Mouse (Mus musculus): ENCODE results near the gene Hacl1.
A peak's percentile ranks its signal among the peaks of the same experiment; 100 is the strongest.
"Not testable (repeated sequence)": the region's sequence is repeated elsewhere in the genome, so short reads cannot be mapped to it uniquely, and the experiment has no call there.

Hacl1 gene

GRCm38 (mm10) chr14:31641506-31642155 lies 545 bp upstream of the Hacl1 start:
- DNase-seq (ENCODE audit: low spot score), result peak; percentile 58

DNA sequence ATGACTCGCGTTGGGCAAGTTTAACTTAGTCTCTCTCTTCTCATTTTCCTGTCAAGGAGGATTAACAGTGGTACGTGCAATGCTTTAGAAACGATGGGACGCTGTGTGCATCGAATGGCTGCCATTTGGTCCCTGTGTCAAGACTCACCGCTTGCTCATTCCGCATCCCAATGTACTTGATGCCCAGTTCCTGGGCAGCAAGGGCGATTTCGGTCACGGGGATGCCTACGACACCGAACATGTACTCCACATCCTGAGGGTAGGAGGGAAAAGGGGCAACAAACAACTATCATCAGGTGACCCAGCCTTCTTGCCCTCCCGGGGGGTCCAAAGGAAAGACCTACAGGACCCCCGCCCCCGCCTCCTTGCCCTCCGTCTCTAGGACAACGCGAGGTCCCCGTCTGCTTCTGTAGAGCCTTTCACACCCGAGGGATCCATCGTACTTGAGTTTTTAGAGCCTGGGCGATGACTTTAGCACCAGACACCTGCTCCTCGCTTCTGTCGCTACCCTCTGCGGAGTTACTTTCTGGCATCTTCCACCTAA lies 668 bp downstream of the Hacl1 start, which contains the start of gene Gm49387:
Gene Gm49387 (minus strand): TSS at position 533 of the 544 bp plus-strand sequence.
- DNase-seq (ENCODE audit: low spot score), result no peak

GRCm38 (mm10) chr14:31630677-31631076 lies 10.4 kb downstream of the Hacl1 start:
- no peak for DNase-seq (ENCODE audit: low spot score)

DNA sequence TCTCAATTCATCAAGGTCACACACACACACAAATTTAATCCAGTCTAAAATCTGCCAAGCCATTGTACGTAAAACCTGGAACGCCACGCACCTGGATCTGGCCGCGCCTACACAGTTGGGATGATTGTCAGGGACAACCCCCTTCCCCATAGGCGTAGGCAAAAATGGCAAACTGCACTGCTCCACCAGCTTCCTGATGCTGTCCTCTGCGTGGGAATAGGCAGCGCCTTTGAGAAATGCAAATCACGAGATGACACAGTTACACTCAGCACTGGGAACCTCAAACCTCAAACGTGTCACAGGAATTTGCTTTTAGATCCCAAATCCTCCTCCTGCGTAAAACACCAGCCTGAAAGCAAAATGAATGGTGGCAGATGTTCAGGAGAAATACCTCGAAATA lies 18.3 kb downstream of the Hacl1 start:
- DNase-seq (ENCODE audit: low spot score), result no peak

GRCm38 (mm10) chr14:31620591-31621223 lies 20.4 kb downstream of the Hacl1 start:
- no peak for DNase-seq (ENCODE audit: low spot score)

GRCm38 (mm10) chr14:31617997-31618396 lies 23.1 kb downstream of the Hacl1 start:
- no peak for DNase-seq (ENCODE audit: low spot score)

GRCm38 (mm10) chr14:31617204-31617603 lies 23.9 kb downstream of the Hacl1 start:
- no peak for DNase-seq (ENCODE audit: low spot score)

DNA sequence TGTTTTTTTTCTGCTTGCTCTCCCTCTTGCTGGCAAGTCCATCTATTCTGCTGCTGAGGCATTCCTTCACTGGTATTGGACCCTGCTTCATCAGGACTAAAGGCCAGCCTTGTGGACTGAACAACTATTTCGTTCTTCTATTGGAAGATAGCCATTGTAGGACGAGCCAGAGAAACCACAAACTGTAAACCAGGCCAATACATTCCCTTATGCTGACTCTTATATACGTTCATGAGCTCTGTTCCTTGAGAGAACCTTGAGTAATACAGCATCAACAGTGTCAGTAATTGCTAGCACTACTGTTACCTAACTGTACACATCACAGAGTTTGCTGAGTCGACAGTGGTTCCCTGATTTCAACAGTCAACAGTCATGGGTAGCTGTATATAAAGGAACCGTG lies 27.4 kb downstream of the Hacl1 start:
- DNase-seq (ENCODE audit: low spot score), result no peak

GRCm38 (mm10) chr14:31611986-31612385 lies 29.1 kb downstream of the Hacl1 start:
- no peak for DNase-seq (ENCODE audit: low spot score)

DNA sequence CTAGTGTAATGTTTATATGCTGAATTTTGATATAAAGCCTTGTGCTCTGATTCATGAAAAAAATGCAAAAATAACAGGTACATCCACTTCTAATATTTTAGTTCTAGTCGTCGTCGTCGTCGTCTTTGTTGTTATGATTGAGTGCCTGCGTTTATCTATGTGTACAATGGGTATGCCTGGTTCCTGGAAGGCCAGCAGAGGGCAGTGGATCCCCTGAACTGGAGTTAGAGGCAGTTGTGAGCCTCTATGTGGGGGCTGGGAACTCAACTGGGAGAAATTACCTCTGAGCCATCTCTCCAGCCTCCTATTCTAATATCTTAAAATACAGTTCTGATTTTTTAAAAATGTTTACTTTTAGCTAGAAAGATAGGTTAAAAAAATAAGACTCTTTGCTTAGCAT lies 35.6 kb downstream of the Hacl1 start:
- DNase-seq (ENCODE audit: low spot score), result no peak

DNA sequence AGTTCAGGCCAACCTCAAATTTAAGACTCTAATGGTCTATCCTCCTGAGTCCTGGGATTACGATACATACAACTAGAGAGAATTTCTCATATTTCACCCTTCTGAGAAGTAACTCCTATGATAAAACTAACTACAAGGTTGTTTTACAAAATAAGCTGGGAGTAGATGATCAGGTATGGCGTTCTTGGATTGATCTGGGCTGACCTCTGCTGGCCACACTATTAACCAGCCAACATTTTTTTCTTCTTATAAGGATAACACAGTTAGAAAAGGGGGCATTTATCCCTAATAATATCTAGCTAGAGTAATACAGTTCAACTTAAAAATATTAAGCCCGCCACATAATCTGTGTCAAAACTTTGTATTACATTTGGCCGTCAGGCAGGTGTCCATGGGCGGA lies 36.2 kb downstream of the Hacl1 start:
- DNase-seq (ENCODE audit: low spot score), result peak; percentile 30

- DNase-seq (ENCODE audit: low spot score), result not testable (repeated sequence)
Measured at GRCm38 (mm10) chr14:31602616-31602979, 38.5 kb downstream of the Hacl1 start.

DNA sequence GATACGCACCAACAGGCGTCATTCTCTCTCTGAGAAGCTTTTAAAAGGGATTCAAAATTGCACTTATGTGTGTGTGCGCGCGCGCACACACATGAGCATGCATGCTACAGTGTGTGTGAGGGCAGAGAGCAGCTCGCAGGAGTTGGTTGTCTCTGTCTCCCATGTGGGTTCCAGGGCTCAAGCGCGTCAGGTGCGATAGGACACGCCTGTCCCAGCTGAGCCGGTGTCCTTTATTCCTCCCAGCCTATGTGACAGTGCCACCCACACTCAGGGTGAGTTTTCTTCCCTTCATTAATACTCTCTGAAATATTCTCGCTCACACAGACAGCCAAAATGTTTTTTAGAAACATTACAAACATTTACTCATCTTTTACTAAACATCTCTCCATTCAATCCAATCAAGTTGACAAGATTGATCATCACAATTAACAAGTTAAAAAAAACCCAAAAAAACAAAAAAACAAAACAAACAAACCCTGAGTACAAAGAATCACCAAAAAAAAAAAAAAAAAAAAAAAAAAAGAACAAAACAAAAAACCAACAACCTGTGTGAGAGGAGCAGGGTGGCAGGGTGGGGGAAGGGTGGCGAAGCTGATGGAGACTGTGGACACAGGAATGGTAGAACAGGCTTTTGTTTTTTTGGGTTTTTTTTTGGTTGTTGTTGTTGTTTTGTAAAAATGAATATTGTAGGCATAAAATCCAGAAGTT lies 39.0 kb downstream of the Hacl1 start:
- DNase-seq (ENCODE audit: low spot score), result no peak

DNA sequence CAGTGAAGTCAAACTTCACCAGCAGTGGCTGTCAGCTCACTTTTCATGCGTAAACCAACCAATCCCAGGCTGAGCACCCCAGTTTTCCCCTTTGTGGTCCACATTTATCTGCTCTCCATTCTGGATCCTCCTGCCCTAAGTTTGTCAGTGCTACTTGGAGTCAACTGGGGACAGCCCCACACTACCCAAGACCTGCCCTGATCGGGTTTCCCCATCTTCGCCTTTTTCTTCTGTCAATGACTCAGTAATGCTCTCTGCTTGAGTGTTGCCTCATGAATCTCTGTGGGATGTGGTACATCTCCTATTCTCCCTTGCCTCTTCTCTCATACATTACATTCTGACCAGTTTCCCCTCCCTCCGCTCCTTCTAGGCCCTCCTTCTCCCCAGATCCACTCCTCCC lies 43.6 kb downstream of the Hacl1 start:
- DNase-seq (ENCODE audit: low spot score), result no peak

DNA sequence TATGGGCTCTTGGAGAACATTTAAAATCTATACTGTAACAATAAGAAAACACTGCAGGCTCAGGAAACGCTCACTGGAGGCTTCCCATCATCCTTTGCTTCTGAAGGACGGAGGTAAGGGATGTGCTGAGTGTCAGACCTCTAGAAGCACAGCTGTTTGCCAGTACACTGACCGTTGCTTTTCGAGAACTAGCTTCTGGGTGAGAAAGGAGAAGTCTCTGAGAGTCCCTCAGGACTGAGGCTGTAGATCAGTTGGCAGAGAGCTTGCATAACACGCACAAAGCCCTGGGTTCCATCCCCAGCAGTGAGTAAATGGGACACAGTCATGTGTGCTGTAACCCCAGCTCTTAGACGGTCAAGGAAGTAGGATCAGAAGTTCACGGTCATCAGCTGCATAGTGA lies 44.7 kb downstream of the Hacl1 start:
- DNase-seq (ENCODE audit: low spot score), result no peak

- DNase-seq (ENCODE audit: low spot score), result no peak
Measured at GRCm38 (mm10) chr14:31594693-31595092, 46.4 kb downstream of the Hacl1 start.

DNA sequence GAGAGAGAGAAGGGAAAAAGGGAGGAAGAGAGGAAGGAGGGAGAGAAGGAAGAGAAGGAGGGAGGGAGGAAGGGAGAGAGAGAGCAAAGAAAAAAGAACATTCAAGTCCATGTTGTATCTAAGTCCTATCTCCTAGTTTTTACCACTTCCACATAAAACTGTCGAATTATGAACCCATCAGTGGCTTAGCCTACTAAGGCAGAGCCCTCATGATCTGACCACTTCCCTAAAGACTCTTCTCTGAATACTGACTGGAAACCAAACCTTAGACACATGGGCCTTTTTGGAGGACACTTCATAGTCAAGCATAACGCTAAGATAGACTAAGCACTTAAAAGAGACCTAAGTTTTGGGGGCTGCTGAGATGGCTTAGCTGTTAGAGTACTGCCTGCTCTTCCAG lies 48.0 kb downstream of the Hacl1 start:
- DNase-seq (ENCODE audit: low spot score), result no peak

DNA sequence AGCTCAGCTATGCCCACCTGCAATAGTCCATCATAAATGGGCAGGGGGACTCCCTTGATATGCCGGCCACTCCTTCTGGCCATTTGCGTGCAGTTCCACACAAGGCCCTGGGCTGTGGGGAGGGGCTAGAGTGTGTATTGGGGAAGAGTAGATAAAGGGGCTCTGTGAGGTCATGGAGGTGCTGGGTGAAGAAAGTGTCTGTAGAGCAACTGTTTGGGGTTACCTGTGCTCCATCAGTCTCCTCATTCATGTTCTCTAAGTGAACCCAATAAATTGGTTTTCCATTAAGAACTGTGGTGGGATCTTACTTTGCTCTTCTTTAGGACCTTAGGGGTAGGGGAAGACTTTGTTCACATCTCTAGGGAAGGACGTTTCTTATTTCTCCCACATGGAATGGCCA lies 49.8 kb downstream of the Hacl1 start, which contains the start of gene Colq:
Gene Colq (minus strand): TSS at position 101 of the 400 bp plus-strand sequence.
- no peak for DNase-seq (ENCODE audit: low spot score)

GRCm38 (mm10) chr14:31586451-31586850 lies 54.6 kb downstream of the Hacl1 start:
- DNase-seq (ENCODE audit: low spot score), result no peak

DNA sequence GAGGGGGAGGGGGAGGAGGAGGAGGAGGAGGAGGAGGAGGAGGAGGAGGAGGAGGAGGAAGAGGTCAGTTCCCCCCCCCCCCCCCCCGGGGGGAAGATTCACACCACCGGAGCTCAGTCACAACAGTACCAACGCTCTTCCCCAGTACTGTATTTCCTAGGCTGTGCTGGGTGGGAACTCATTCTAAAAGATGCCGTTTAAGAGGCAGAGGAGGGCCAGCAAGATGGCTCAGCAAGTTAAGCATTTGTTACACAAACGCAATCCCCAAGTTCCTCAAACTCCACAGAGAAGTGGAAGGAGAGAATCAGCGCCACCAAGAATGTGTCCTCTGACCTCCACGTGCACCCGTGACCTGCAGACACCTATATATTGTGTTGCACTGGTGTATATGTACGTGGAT lies 58.0 kb downstream of the Hacl1 start:
- DNase-seq (ENCODE audit: low spot score), result no peak

DNA sequence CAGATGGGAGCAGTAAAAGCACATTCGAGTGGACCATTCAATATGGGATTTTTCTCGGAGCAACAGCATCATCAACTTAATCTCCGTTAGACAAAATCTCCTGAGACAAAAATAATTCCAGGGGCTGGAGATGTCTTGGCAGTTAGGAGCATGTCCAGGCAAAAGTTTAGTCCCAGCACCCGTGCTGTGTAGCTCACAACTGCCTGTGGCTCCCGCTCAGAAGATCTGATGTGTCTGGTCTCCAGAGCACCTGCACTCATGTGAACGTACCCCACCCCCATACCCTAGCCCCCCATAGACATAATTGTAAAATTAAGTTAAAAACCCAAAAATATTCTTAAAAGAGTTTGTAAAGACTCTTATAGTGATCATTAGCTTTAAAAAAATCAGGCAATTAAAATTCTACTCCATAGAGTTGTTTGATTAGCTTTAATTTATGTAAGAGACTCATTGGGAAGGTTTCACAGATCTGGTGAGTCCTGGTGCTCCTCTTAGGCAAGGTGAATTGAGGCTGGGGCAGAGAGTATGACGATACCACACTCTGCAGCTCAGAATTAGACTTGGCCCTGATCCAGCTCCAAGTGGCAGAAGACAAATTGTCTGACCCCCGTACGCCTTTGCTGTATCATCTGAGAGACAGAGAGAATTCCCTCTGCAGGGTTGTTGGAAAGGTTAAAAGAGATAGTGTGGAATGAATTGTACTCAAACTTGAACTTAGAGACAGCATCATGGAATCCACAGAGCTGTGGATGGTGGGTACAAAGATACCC lies 62.9 kb downstream of the Hacl1 start:
- DNase-seq (ENCODE audit: low spot score), result no peak

All from yolk sac, embryonic 10.5 days (tissue).